Mouse (Mus musculus) heart, adult 8-10 months (tissue): Measurements from ENCODE around the gene Gjd3. TPM values are rescaled to one million over a fixed set of nuclear protein-coding genes. Genes with fewer than 3 reads are reported as not detected.

ENCODE experiments used
- DNase-seq: peaks from one replicate; pipeline ENCODE4 v3.0.0; 2022; ENCODE audit warnings: low spot score
- total RNA-seq, 4 experiments: library from RNA; stranded (reverse); gene quantifications; 2 replicates each; pipeline ENCODE4 v1.2.4; 2022

Gjd3 gene
- total RNA-seq, 4 experiments from 2014 or later: 0.44 TPM; not detected in 3

GRCm38 (mm10) chr11:98947969-98948569 is 34.7 kb downstream of the Gjd3 start:
- no peak for DNase-seq

DNA sequence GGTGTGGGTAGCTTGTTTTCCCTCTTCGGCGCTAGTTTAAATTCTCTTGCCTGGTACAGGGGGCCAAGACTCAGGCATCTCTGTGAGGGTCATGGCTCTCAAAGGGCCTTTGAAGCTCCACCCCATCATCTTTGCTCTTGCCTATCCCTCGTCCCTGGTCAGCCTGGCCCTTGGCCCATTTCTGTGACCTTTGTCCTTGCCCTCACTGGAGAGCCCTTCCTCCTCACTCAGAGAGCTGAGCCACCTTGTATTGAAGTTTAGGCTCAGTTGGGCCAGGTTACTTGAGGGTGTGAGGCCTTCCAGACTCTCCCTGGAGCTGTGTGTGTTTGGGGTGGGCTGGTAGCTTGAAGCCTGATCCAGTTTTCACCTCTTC is 37.2 kb downstream of the Gjd3 start:
- no peak for DNase-seq

DNA sequence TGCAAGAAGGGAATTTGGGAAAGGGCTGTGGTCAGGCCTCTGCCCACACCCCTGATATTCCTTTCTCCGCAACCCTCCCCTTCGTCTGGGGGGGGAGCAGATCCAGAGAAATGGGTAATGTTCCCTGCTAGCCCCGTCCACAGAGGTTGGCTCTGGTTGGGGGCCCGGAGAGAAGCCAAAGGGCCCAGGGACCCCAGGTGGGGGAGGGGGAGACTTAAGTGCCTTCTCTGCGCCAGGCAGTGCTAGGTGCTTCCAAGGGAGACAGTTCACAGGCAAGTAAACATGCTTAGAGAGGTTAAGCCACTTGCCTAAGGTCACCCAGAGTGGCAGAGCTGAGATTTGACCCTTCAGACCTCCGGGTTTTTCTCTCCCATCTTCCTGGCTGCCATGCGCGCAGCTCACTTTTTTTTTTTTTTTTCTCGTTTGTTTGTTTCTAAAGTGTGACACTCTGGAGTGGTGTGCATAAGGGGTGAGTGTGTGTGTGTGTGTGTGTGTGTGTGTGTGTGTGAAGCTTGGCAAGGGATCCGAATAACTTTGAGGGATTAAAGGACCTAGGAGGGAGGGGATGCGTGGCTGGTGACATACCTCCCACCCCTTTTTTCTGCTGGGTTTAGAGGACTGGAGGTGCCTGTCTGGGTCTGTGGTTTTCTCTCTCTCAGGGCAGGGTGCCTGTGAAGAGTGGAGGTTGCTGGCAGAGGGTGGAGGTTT is 37.8 kb downstream of the Gjd3 start:
- DNase-seq: no peak

DNA sequence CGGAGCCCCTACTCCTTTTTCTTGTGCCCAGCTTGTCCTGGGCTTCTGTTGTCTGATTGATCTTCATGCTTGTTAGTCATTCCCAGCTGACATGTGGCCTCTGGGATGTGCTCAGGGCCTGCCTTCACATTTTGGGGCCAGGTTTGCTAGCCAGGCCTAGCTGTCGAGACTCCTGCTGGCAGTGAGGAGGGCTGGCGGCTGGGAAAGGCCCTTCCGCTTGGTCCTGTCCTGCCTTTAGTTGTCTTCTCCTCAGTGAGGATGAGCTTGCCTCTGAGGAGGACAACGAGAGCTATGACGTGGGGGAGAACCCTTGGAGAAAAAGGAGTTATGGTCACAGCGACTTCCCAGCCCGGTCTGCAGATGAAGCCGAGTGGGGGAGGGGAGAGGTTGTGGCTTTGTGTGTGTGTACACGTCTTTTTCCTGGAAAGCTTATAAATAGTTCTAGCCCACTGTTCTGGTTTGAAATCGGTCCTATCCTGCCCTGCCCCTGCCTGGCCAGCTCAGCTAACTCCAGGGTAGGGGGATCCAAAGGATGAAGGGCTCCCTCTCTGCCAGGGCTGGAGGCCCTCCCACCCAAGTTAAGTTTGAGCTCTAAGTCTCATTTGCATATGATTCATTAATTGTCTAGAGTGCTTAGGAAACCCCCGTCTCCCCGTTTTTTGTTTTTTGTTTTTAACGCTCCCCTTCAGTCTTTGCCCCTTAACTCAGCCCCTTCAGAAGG is 38.9 kb downstream of the Gjd3 start:
- DNase-seq: no peak

- DNase-seq: peak; percentile 88
Observed at GRCm38 (mm10) chr11:98942923-98943641, 39.7 kb downstream of the Gjd3 start.

DNA sequence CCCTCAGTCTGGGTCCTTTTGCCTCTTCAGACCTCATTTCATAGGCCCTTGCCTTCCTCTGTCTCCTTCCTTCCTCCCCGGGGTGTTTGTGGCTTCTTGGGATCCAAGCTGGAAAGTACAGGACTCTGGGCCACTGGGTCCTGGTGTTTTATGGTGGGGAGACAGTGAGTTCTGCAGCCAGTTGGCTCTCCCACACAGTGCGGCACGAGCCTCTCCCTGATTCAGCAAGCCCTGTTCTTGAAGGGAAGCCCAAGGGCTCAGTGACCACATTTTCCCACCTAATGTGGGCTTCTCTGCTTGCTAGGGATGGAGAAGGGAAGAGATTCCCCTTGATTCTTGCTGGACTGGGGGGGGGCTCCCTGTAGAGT is 40.3 kb downstream of the Gjd3 start:
- no peak for DNase-seq

GRCm38 (mm10) chr11:98941826-98942550 is 40.8 kb downstream of the Gjd3 start:
- DNase-seq: peak; percentile 90

DNA sequence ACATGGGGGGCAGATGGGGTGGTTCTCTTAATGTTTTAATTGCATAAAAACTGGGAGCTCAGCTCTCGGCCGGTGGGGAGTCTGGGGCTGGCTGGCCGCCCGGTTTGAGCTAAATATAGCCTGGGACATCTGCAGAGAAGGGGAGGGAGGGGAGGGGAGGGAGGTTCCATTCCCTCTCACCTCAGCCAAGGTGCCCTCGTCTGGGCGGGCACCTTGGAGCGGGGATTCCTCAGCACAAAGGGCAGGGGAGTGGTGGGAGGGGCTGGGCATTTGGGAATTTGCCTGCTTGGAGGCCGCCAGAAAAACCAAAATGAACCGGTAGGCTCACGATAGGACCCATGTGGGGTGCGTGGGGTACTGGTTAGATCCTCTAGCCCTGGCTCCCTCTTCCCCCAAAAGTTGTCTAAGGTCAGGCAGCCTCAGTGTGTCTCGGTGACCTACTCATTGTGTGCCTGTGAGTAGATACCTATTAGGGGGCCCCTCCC is 41.4 kb downstream of the Gjd3 start:
- no peak for DNase-seq

DNA sequence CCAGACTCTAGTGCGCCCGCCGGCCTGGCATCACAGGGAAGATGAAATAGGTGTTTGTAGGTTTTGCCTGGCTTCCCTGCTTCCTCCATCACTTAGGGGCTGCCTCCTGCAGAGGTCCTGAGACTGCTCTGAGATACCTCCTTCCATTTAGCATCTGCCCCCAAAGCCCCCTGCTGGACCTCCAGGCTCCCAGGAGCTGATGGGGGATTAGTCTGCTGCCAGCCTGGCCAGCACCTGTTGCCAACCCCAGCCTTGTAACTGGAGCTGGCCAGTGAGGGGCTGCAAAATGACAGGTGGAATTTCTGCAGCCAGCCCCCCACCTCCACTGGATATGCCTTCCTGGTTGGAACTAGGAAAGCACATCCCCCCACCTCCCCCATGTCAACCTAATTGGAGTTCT is 42.0 kb downstream of the Gjd3 start:
- DNase-seq: no peak

DNA sequence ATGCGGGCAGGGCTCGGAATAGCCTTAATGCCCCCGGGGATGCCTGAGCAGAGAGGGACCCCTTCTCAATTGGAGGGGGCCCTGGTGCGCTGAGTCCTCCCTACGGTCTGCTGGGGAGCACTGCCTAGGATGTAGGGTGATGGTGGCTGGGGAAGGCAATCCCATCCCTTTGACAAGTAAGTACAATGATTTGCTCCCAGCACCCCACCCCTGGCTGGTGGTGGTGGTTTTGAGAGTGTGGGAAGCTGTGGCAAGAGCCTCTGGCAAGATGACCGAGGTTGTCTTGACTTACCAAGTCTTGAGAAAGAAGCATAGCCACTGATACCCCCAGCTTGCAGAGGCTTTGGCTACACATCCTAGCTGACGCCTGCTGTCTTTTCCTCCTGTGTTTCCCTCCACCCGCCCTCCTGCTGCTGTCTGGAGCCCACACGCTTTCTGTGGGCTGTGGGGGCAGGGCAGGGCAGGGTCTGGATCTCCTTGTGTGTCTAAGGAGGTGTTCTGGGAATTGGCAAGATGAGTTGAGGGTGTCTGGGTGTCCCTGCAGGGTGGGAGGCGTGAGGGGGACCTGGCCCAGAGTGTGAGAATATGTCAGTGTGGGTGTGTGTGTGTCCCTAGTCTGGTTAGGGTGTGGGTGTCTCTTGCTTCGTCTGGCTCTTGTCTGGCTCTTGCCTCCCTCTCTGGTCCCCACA is 42.7 kb downstream of the Gjd3 start:
- peak; percentile 16 for DNase-seq

- DNase-seq: no peak
Observed at GRCm38 (mm10) chr11:98939084-98939952, 43.5 kb downstream of the Gjd3 start.

GRCm38 (mm10) chr11:98938701-98939083 is 44.1 kb downstream of the Gjd3 start:
- DNase-seq: no peak

GRCm38 (mm10) chr11:98937914-98938694 is 44.7 kb downstream of the Gjd3 start:
- no peak for DNase-seq

DNA sequence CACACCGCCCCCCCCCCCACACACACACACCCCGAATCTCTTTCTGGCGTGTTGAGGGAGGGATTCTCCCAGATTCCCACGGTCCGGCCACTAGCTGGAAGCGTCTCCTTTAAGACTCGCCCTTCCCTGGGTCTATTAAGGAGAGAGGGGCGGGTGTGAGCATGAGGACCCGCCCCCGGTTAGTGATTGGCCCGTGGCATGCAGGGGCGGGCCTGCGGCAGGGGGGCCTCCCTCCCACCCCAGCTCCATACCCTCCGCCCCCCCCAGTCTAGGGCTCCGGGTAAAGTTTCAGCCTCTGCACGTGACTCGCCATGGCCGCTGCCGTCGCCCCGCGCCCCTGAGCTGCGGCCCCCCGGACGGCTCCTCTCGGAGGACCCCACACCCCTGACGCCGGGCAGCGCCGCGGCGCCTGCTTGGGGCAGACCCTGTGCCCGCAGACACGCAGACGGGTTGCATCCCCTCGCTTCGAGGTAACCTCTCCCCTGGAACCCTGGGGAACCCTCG is 45.4 kb downstream of the Gjd3 start:
- peak; percentile 90 for DNase-seq

DNA sequence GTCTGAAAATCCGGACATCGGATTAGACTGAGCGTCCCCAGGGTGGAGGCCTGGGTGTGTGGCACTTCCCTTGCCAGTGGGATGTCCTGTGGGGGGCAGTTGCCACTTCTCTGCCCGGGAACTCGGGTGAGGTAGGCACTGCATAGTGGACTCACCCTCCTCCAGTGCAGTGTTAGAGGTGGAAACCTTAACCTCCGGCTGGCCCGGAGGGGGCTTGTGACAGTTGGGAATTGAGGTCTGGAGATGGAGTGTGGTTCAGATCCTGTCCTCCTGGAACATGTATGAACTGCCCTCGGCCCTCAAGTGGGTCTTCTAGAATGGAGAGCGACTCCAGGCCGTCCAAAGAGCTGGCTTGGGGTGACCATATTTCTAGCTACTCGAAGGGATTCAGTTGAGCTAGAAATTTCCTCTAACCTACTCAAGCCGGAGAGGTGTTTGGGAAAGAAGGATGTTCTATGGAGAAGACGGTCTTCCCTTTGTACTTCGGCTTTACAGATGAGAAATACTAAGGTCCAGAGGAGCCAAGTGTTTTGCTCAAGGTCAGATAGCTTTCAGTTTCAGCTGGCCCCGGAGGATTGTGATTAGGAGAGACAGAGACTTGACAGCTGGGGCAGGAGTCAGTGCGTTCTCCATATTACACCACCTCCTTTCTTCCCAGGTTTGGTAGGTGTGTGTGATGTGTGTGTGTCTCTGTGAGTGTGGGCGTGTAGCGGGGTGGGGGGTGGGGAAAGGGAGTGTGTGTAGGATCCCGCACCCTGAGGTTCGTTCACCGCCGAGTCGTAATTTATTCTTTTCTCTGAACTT is 46.0 kb downstream of the Gjd3 start:
- DNase-seq: no peak

DNA sequence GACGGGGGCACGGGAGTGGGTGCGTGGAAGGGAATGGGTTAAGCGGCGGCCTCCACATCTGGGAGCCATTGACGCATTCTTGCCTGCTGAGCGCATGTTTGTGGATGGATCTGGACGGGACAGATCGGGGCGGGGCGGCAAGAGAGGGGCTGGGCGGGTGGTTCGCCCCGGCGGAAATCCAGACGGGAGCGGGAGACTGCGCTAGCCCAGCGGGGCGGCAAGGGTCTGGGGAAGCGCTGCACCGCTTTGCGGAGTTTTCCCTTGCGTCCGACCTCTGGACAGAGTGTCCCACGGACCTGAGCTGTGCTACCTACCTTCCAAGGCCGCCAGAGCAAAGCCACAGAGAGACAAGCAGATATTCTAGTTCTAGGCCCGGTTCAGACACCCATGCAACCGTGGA is 46.6 kb downstream of the Gjd3 start:
- peak; percentile 78 for DNase-seq

- no peak for DNase-seq
Observed at GRCm38 (mm10) chr11:98935123-98935522, 47.7 kb downstream of the Gjd3 start.

DNA sequence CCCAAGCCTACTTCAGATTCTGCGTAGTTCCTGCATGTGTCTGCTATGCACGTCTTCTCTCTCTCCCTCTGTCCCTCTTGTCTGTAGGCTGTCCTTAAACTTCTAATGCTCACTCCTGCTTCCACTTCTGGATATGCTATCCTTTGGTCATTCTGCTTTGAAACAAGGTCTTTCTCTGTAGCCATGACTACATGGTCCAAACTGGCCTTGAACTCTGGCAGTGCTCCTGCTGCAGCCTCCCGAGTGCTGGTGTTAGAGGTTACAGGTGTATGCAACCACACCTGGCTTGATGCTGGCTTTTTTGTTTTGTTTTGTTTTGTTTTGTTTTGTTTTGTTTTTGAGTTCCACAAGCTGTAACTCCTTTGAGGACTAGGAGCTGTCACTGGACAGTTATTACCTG is 48.4 kb downstream of the Gjd3 start:
- DNase-seq: no peak
